Mouse (Mus musculus) T-cell, adult 2 months (primary cell): Measurements from ENCODE around the gene Ndrg3.
"Not testable (repeated sequence)": the region's sequence is repeated elsewhere in the genome, so short reads cannot be mapped to it uniquely, and the experiment has no call there.

Experiments used
- DNase-seq: peaks from one replicate; pipeline ENCODE4 v3.0.0; 2022; ENCODE audit warnings: low spot score

Gene Ndrg3

GRCm38 (mm10) chr2:156937795-156938194 is 54.1 kb downstream of the Ndrg3 start:
- DNase-seq, result no peak

GRCm38 (mm10) chr2:156935005-156935404 is 56.9 kb downstream of the Ndrg3 start:
- no peak for DNase-seq

GRCm38 (mm10) chr2:156933426-156933825 is 58.4 kb downstream of the Ndrg3 start:
- DNase-seq, result no peak

GRCm38 (mm10) chr2:156931421-156931820 is 60.4 kb downstream of the Ndrg3 start:
- DNase-seq, result no peak

- no peak for DNase-seq
Measured at GRCm38 (mm10) chr2:156930549-156930948, 61.3 kb downstream of the Ndrg3 start.

- no peak for DNase-seq
Measured at GRCm38 (mm10) chr2:156929519-156930120, 62.2 kb downstream of the Ndrg3 start.

GRCm38 (mm10) chr2:156928606-156929005 is 63.2 kb downstream of the Ndrg3 start:
- no peak for DNase-seq

GRCm38 (mm10) chr2:156927663-156928062 is 64.2 kb downstream of the Ndrg3 start:
- no peak for DNase-seq

- DNase-seq, result not testable (repeated sequence)
Measured at GRCm38 (mm10) chr2:156925611-156926010, 66.2 kb downstream of the Ndrg3 start.

GRCm38 (mm10) chr2:156925075-156925474 is 66.8 kb downstream of the Ndrg3 start:
- not testable (repeated sequence) for DNase-seq

- no peak for DNase-seq
Measured at GRCm38 (mm10) chr2:156924210-156924898, 67.5 kb downstream of the Ndrg3 start.

- no peak for DNase-seq
Measured at GRCm38 (mm10) chr2:156923057-156923456, 68.8 kb downstream of the Ndrg3 start.

GRCm38 (mm10) chr2:156919796-156920195 is 72.1 kb downstream of the Ndrg3 start:
- no peak for DNase-seq

- DNase-seq, result not testable (repeated sequence)
Measured at GRCm38 (mm10) chr2:156919191-156919590, 72.7 kb downstream of the Ndrg3 start.

- DNase-seq, result peak; percentile 56
Measured at GRCm38 (mm10) chr2:156918562-156918961, 73.3 kb downstream of the Ndrg3 start.

GRCm38 (mm10) chr2:156916419-156917125 is 75.3 kb downstream of the Ndrg3 start:
- DNase-seq, result no peak

- DNase-seq, result no peak
Measured at GRCm38 (mm10) chr2:156915559-156915958, 76.3 kb downstream of the Ndrg3 start.

- DNase-seq, result no peak
Measured at GRCm38 (mm10) chr2:156913191-156913590, 78.7 kb downstream of the Ndrg3 start.

GRCm38 (mm10) chr2:156905931-156906330 is 85.9 kb downstream of the Ndrg3 start:
- DNase-seq, result not testable (repeated sequence)

- DNase-seq, result no peak
Measured at GRCm38 (mm10) chr2:156904976-156905717, 86.7 kb downstream of the Ndrg3 start.

- no peak for DNase-seq
Measured at GRCm38 (mm10) chr2:156903367-156903766, 88.5 kb downstream of the Ndrg3 start.

- DNase-seq, result not testable (repeated sequence)
Measured at GRCm38 (mm10) chr2:156902411-156902810, 89.4 kb downstream of the Ndrg3 start.
